Mouse (Mus musculus): ENCODE data around the gene Olfr875.
"Not testable (repeated sequence)": the region's sequence is repeated elsewhere in the genome, so short reads cannot be mapped to it uniquely, and the experiment has no call there.

The Olfr875 gene

GRCm38 (mm10) chr9:37771759-37772158, at the start of gene Olfr875:
TSS of gene Olfr875 (plus strand) at chr9:37771857.
- no peak for DNase-seq (ENCODE audit: low spot score in 2 of 2)

- DNase-seq (ENCODE audit: low spot score in 2 of 2): no peak
Measured at GRCm38 (mm10) chr9:37734310-37734709, 37.3 kb upstream of the Olfr875 start.

DNA sequence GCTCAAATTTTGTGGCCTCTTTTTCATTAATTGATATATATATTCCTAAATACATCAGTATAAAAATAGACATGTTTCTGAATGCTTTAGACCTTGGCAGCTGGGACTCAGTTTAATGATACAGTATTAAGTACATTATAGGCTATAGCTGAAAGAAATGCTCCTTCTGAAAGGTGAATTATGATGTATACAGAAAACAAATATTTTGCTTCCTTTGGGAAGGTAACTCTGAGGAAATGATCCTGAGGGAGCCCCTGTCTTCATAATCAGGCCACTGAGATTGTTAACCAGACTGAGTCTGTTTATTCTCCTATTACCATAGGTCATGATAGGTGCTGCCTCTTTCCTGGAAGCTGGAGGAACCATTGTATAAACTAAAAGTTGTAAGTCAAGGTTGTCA, 26.9 kb upstream of the Olfr875 start, which contains the start of gene Olfr874:
TSS of gene Olfr874 (plus strand) at position 301 of the 400 bp plus-strand sequence.
- DNase-seq (ENCODE audit: low spot score in 2 of 2): no peak

DNA sequence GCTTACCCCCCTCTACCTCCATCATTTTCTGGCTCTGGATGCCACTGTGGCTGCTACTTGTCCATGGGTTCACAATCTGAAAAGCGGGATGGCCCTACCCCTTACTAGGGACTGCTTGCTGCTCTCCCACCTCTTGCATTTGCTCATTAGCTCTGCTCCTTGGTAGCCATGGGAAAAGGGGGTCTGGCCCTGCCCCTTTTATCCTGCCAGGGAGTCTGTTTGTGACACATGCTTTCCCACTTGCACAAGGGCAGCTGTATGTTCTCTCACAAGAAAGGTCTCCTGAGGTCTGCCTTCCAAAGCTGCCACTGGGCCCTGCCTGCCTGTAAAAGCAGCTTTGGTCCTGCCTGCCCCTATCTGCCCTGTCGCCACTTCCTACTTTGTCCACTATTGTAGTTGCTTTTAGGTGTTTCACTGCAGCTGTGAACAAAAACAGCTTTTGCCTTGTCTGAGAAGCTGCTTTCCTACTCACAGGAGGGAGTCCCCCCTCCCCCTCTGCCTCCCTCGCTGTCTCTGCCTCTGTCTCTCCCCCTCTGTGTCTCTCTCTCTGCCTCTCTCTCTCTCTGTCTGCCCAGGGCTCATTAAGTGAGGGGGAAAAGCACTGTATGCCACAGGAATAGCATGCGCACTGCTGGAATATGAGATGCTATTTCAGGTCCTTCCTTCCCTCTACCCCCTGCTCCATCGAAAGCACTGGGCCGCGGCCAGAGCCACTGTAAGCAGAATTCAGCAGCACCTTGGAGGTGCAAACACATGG, 21.2 kb upstream of the Olfr875 start:
- DNase-seq (ENCODE audit: low spot score in 2 of 2): peak; percentile 35 to 40

DNA sequence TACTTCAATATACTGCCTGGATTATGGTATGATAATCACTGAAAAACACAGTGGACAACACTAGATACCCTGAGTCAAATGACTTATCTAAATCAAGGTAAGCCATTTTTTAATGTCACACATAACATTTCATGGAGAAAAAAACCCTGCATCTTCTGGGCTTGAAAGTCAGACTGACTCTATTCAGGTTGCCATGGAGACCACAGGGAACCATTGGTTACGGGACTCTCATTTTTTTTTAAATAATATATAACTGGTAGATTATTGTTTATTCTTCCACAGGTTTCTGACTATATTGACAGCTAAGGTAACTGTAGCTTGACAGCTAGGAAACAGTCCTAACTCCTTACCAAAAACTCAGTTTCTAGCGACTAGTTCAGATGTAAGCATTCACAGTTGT, 20.2 kb upstream of the Olfr875 start:
- no peak for DNase-seq (ENCODE audit: low spot score in 2 of 2)

DNA sequence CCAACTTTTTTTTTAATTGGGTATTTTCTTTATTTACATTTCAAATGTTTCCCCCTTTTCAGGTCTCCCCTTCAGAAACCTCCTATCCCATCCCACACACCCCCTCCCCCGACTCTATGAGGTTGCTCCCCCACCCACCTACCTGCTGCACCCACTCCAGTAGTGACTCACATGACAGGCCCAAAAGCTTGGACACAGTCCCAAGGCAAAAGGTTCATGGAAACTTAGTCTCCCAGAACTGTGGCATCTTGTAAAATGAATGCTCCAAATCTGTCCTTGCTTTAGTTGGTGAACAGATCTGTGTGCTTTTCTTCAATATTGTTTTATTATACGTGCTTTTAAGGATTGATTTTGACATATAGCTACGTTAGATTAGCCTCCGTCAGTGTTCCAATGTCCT, 19.7 kb upstream of the Olfr875 start:
- no peak for DNase-seq (ENCODE audit: low spot score in 2 of 2)

DNA sequence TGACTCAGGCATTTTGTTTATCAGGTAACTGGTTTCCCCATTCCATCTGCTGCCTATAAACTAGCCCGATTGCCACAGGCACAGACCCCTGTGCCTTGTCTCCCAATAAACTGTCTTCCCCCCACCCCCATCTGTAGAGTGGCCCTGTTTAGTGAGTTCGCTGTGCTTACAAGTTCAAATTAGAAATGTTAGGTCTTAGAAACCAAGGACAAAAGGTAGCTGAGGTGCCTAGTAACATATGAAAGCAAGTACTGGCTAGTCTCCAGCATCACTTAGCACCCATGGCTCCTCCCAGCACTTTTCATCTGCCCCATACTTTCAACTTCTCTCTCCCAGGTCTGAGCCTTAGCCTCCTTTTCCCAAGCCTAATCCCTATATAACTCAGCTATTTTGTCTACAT, 9.9 kb upstream of the Olfr875 start:
- DNase-seq (ENCODE audit: low spot score in 2 of 2): no peak

GRCm38 (mm10) chr9:37762541-37762940, 9.1 kb upstream of the Olfr875 start:
- no peak for DNase-seq (ENCODE audit: low spot score in 2 of 2)

DNA sequence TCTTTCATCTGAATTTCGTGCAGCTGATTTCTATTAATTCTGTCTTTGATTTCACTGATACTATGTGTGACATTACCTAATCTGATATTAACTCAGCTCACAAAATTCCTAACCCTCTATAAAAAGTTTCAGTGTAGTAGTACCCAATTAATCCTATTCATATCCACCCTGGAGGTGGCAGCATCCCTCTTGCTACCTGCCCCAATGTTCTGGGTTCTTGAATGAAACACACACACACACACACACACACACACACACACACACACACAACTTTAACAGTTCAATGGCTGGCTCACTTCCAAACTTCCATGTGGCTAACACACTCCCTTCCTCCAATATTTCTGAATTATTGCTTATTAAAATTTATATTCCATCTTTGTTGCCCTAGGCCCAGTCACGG, 996 bp upstream of the Olfr875 start:
- DNase-seq (ENCODE audit: low spot score in 2 of 2): no peak

DNA sequence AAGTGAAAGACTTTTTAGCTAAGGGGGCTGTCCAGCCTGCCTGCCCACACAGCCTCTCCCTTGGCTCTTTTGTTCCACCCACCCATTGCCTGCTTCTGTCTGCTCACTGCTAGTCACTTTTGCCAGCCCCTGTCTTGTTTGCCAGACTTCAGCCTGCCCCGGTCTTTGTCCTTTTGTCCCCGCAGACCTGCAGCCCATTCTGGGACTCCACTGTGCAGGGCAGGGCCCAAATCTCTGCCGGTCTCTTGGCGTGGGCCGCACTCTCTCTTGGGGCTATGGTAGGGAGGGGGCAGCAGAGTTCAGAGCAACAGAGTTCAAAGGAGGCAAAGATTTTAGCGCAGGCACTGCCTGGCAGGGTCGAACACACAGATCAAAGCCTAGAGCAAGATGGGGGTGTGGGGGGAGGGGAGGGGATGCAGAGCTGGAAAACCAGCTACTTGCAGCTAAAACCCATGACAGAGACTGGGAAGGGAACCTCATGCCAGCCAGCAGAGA, 11.2 kb downstream of the Olfr875 start:
- peak; percentile 49 to 55 for DNase-seq (ENCODE audit: low spot score in 2 of 2)

- not testable (repeated sequence) for DNase-seq (ENCODE audit: low spot score in 2 of 2)
Measured at GRCm38 (mm10) chr9:37783394-37784387, 12.0 kb downstream of the Olfr875 start.

DNA sequence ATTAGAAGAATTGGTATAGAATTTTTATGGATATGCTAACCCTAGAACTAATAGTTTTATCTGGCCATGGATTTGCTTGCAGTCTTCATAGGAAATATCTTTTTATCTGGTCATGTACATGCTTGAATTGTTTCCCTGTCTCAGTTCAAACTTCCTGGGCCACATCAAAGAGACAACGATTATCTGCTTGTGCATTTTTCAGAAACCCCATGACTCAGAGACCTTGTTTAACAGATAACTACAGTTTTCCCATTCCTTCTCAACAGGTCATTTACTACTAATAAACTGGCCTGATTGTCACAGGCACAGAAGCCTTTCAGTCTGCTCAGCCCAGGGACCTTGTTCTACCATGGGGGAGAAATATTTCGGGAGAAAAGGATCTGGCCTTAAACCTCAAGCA, 14.8 kb downstream of the Olfr875 start:
- no peak for DNase-seq (ENCODE audit: low spot score in 2 of 2)

GRCm38 (mm10) chr9:37802055-37802454, 30.4 kb downstream of the Olfr875 start:
- no peak for DNase-seq (ENCODE audit: low spot score in 2 of 2)

GRCm38 (mm10) chr9:37802731-37803130, 31.1 kb downstream of the Olfr875 start, which contains the start of gene Olfr876:
TSS of gene Olfr876 (plus strand) at chr9:37803031.
- DNase-seq (ENCODE audit: low spot score in 2 of 2): no peak

GRCm38 (mm10) chr9:37807235-37807634, 35.6 kb downstream of the Olfr875 start:
- no peak for DNase-seq (ENCODE audit: low spot score in 2 of 2)

GRCm38 (mm10) chr9:37808456-37808855, 36.8 kb downstream of the Olfr875 start:
- DNase-seq (ENCODE audit: low spot score in 2 of 2): no peak

DNA sequence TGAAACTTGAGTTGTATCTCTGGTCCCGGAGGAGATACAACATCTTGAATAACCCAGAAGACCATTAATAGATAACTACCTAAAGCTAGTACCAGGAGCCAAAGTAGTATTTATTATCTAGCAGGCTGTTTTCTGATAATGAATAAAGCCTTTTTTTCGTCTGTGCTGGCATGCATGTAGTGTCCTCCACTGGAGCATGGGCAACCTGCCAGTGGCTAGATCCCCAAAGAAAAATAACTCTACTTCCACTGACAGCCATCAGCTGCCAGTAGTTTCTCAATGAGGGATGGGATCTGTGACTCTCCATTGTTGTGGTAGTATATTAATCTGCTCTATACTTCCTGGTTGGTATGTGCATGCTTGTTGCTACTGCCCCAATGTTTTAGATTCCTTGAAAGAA, 37.3 kb downstream of the Olfr875 start:
- DNase-seq (ENCODE audit: low spot score in 2 of 2): no peak

DNA sequence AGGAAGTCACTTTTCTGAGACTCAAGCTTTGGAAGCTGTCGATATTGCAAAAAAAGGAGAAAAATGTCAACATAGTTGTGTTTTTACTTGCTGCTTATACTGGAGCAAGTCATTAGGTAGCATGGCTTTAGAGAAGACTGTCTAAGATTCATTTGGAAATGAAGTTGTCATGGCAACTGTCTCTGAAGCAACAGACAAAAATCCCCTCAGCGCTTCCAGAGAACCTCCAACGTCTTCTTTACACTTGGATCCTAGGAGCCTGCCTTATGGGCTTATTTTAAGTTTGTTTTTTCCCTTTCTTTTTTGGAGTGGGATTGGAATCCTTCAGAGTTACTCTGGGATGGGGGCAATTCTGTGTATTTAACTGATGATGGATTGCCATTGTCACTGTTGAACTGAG, 43.0 kb downstream of the Olfr875 start:
- DNase-seq (ENCODE audit: low spot score in 2 of 2): peak; percentile 61 to 82

Measured in right cerebral cortex, postnatal 10 days (tissue).